Mouse (Mus musculus) E14TG2a.4 (cell line): ENCODE data around the gene Vmn1r40.

Source experiments
- H3K27me3 ChIP-seq: 2 replicates; pipeline ENCODE4 v1.6.1; 2014; ENCODE audit warnings: low read length, control low read depth; ENCODE audit not compliant: insufficient read depth
- H3K36me3 ChIP-seq: 2 replicates; pipeline ENCODE4 v1.6.1; 2014; ENCODE audit warnings: low read length, control low read depth; ENCODE audit not compliant: insufficient read depth
- H3K4me1 ChIP-seq: replicated peaks from 2 replicates; pipeline ENCODE4 v1.6.1; 2014; ENCODE audit warnings: low read depth, low read length, control low read depth
- H3K4me3 ChIP-seq: replicated peaks from 2 replicates; pipeline ENCODE4 v1.5.1; 2014; ENCODE audit warnings: mild to moderate bottlenecking, low read length
- H3K9me3 ChIP-seq: 2 replicates; pipeline ENCODE4 v1.6.1; 2014; ENCODE audit warnings: low read length, control low read depth
- CTCF ChIP-seq: conservative IDR thresholded peaks from 2 replicates; pipeline ENCODE4 v1.5.1; 2014; ENCODE audit warnings: low read length
- NANOG ChIP-seq: IDR thresholded peaks from 2 replicates; pipeline ENCODE4 v1.6.1; 2014; ENCODE audit warnings: borderline replicate concordance, low read length, mixed read lengths
- POU5F1 ChIP-seq: IDR thresholded peaks from 2 replicates; pipeline ENCODE4 v1.6.1; 2014; ENCODE audit warnings: low read length, borderline replicate concordance

Vmn1r40 gene

GRCm38 (mm10) chr6:89706624-89707023 lies 716 bp upstream of the Vmn1r40 start:
- peaks cover 16% of the 10 kb centered on the region; the same call in 1 of the 2 replicates for H3K9me3 ChIP-seq
- H3K27me3 ChIP-seq, result no peaks in the 10 kb centered on the region
- H3K4me3 ChIP-seq, result no peak overlapping the region
- H3K4me1 ChIP-seq, result no peaks in the 10 kb centered on the region
- TF ChIP-seq NANOG, result no peak
- TF ChIP-seq POU5F1, result no peak
- no peak for TF ChIP-seq CTCF
- H3K36me3 ChIP-seq, result no peaks in the 10 kb centered on the region

- Histone ChIP-seq H3K36me3 (no peaks in the 10 kb centered on the region), H3K9me3 (0 out of 2 replicates have a peak, but pooled peaks cover 6% of the 10 kb centered on the region), H3K27me3 (no peaks in the 10 kb centered on the region), H3K4me1 (no peaks in the 10 kb centered on the region), H3K4me3 (no peak overlapping the region)
- TF ChIP-seq NANOG (no peak), CTCF (no peak), POU5F1 (no peak)
These were observed 10.7 kb downstream of the Vmn1r40 start for GRCm38 (mm10) chr6:89718051-89718450.

- peaks cover 7% of the 10 kb centered on the region; the same call in 1 of the 2 replicates for H3K9me3 ChIP-seq
- no peaks in the 10 kb centered on the region for H3K4me1 ChIP-seq
These were observed 33.1 kb downstream of the Vmn1r40 start, which contains the start of gene Vmn1r41 for GRCm38 (mm10) chr6:89740466-89740865. Gene Vmn1r41 (plus strand): TSS chr6:89740766.

GRCm38 (mm10) chr6:89742811-89743210 lies 35.5 kb downstream of the Vmn1r40 start:
- Histone ChIP-seq H3K4me1 (no peaks in the 10 kb centered on the region), H3K9me3 (peaks cover 7% of the 10 kb centered on the region; the same call in 1 of the 2 replicates), H3K4me3 (no peak overlapping the region), H3K36me3 (no peaks in the 10 kb centered on the region), H3K27me3 (no peaks in the 10 kb centered on the region)
- TF ChIP-seq POU5F1 (no peak), CTCF (no peak), NANOG (no peak)

More at GRCm38 (mm10) chr6:89740466-89740865, 33.1 kb downstream of the Vmn1r40 start, which contains the start of gene Vmn1r41:
- no peak within 1 kb of the TSS for H3K4me3 ChIP-seq
- no peak for TF ChIP-seq NANOG
- no peak for TF ChIP-seq POU5F1
- no peak for TF ChIP-seq CTCF
- H3K27me3 ChIP-seq, result no peaks in the 10 kb centered on the region
- no peaks in the 10 kb centered on the region for H3K36me3 ChIP-seq
